In genomic region chr10:67003009-67003742, GRCm38 (mm10) we compare ENCODE assay signal across 8 mouse cellular contexts.
DNase-seq lines count a peak whose midpoint lies in the region; ATAC-seq and TF ChIP-seq lines count a peak whose summit lies in the region.

No protein-coding gene starts in this region.

- peak; percentile 54 for DNase-seq in right cerebral cortex, postnatal 14 days
- DNase-seq in right cerebral cortex, postnatal 36 days (ENCODE audit: low spot score in 2 of 2), result no peak
- DNase-seq in embryo, embryonic 11.5 days (ENCODE audit: low read depth, low spot score), result peak; percentile 72
- DNase-seq in heart, adult 18-20 months, result peak; percentile 83
- DNase-seq in liver, embryonic 13.5 days, result no peak
- DNase-seq in urinary bladder, postnatal 14 days (ENCODE audit: low spot score), result peak; percentile 69

- peak overlapping the region; percentile 35 for H3K9ac ChIP-seq in intestine, postnatal 0 days (ENCODE audit: low read depth, low read length)
- peak overlapping the region; percentile 51 for H3K9ac ChIP-seq in liver, embryonic 13.5 days

- no peak for TF ChIP-seq POLR2A in myocyte (IDR thresholded peaks at IDR 0.05; ENCODE audit: insufficient read length, low read depth)

- TF ChIP-seq CTCF in intestine, postnatal 0 days (IDR thresholded peaks at IDR 0.05; ENCODE audit: low read depth), result no peak

- under 1% methylated on average over 25 of the region's 25 CpGs for WGBS in intestine, postnatal 0 days
- 4% methylated on average over 25 of the region's 25 CpGs for WGBS in liver, embryonic 13.5 days (ENCODE audit: insufficient replicate concordance)

- H3K9me3 ChIP-seq in intestine, postnatal 0 days (ENCODE audit: control insufficient read depth), result no peaks in the 10 kb centered on the region
- H3K9me3 ChIP-seq in liver, embryonic 13.5 days (replicated peaks), result no peaks in the 10 kb centered on the region

- ATAC-seq in intestine, postnatal 0 days, result peak; percentile 12
- ATAC-seq in liver, embryonic 13.5 days (ENCODE audit: low read depth), result no peak

- no peaks in the 10 kb centered on the region for H3K79me2 ChIP-seq in myocyte (ENCODE audit: control insufficient read depth, insufficient read depth)

- H3K4me1 ChIP-seq in intestine, postnatal 0 days (replicated peaks; ENCODE audit: control insufficient read depth, insufficient read depth, low read length), result peaks cover 8% of the 10 kb centered on the region
- peaks cover 30% of the 10 kb centered on the region for H3K4me1 ChIP-seq in liver, embryonic 13.5 days (replicated peaks)

- peak overlapping the region; percentile 88 for H3K27ac ChIP-seq in intestine, postnatal 0 days (ENCODE audit: low read depth, low read length)
- H3K27ac ChIP-seq in liver, embryonic 13.5 days, result peak overlapping the region; percentile 60

- peak overlapping the region; percentile 73 for H3K4me2 ChIP-seq in intestine, postnatal 0 days (replicated peaks; ENCODE audit: low read depth)
- peak overlapping the region; percentile 76 for H3K4me2 ChIP-seq in liver, embryonic 13.5 days
- H3K4me2 ChIP-seq in myocyte (ENCODE audit: low read depth), result peak overlapping the region; percentile 99

- peak overlapping the region; percentile 32 for H3K4me3 ChIP-seq in intestine, postnatal 0 days (ENCODE audit: low read depth, low read length)
- peak overlapping the region; percentile 48 for H3K4me3 ChIP-seq in liver, embryonic 13.5 days (replicated peaks)
- H3K4me3 ChIP-seq in myocyte, result peak overlapping the region; percentile 18

- H3K36me3 ChIP-seq in intestine, postnatal 0 days (ENCODE audit: control insufficient read depth, insufficient read depth), result no peaks in the 10 kb centered on the region
- H3K36me3 ChIP-seq in liver, embryonic 13.5 days, result no peaks in the 10 kb centered on the region
- H3K36me3 ChIP-seq in myocyte (ENCODE audit: control insufficient read depth, insufficient read depth), result no peaks in the 10 kb centered on the region

- H3ac ChIP-seq in myocyte (ENCODE audit: control insufficient read depth, insufficient read length), result no peak overlapping the region

- no peaks in the 10 kb centered on the region for H3K27me3 ChIP-seq in intestine, postnatal 0 days (replicated peaks; ENCODE audit: control insufficient read depth, insufficient read depth, low read length)
- H3K27me3 ChIP-seq in liver, embryonic 13.5 days, result peaks cover 16% of the 10 kb centered on the region
- H3K27me3 ChIP-seq in myocyte (ENCODE audit: control insufficient read depth, insufficient read depth, insufficient read length), result no peaks in the 10 kb centered on the region

TF ChIP-seq in myocyte, 11 proteins besides CTCF, POLR2A, EP300 and RAD21:
- TF ChIP-seq E2F4 (IDR thresholded peaks at IDR 0.05; ENCODE audit: insufficient read depth) (no peak), REST (IDR thresholded peaks at IDR 0.05; ENCODE audit: insufficient read depth, insufficient read length) (no peak), TCF12 (IDR thresholded peaks at IDR 0.05; ENCODE audit: insufficient read depth, poor library complexity, severe bottlenecking) (peak; percentile 20), MAX (IDR thresholded peaks at IDR 0.05; ENCODE audit: low read depth) (no peak), CEBPB (IDR thresholded peaks at IDR 0.05; ENCODE audit: insufficient read depth, poor library complexity, severe bottlenecking) (0 out of 2 replicates have a peak, but pooled peaks have one; percentile 26), MYOD1 (IDR thresholded peaks at IDR 0.05; ENCODE audit: control insufficient read depth in 1 of 3, insufficient read length in 2 of 3, low read depth in 2 of 3) (peak in 1 of 3 experiments; percentile 52), MYOG (IDR thresholded peaks at IDR 0.05; ENCODE audit: control insufficient read depth in 1 of 3, insufficient read depth in 1 of 3, insufficient read length in 2 of 3, low read depth in 2 of 3) (peak in 1 of 3 experiments; percentile 64)

Comparison
In these comparisons a context has a peak if more than half of its experiments do, and no peak if none do; other contexts are left out.
1. DNase-seq: peak in right cerebral cortex, postnatal 14 days (single experiment), embryo, embryonic 11.5 days (single experiment), heart, adult 18-20 months (2 of 2) and urinary bladder, postnatal 14 days (single experiment); none in right cerebral cortex, postnatal 36 days (0 of 2) and liver, embryonic 13.5 days (single experiment).
2. Peak in every context shown above with its lines, with median percentiles within 50 percentile points of each other: H3K4me2 ChIP-seq and H3K4me3 ChIP-seq.